Mouse (Mus musculus) lung, postnatal 0 days (tissue): ENCODE data around the gene Nr2c2.
A peak's percentile ranks its signal among the peaks of the same experiment; 100 is the strongest.

Experiments
- CTCF ChIP-seq: IDR thresholded peaks from 2 replicates; pipeline ENCODE4 v1.5.1; 2016; ENCODE audit warnings: antibody characterized with exemption, mild to moderate bottlenecking
- EP300 ChIP-seq: IDR thresholded peaks from 2 replicates; pipeline ENCODE4 v1.6.1; 2016; ENCODE audit warnings: antibody characterized with exemption, mild to moderate bottlenecking, control low read depth

DNA sequence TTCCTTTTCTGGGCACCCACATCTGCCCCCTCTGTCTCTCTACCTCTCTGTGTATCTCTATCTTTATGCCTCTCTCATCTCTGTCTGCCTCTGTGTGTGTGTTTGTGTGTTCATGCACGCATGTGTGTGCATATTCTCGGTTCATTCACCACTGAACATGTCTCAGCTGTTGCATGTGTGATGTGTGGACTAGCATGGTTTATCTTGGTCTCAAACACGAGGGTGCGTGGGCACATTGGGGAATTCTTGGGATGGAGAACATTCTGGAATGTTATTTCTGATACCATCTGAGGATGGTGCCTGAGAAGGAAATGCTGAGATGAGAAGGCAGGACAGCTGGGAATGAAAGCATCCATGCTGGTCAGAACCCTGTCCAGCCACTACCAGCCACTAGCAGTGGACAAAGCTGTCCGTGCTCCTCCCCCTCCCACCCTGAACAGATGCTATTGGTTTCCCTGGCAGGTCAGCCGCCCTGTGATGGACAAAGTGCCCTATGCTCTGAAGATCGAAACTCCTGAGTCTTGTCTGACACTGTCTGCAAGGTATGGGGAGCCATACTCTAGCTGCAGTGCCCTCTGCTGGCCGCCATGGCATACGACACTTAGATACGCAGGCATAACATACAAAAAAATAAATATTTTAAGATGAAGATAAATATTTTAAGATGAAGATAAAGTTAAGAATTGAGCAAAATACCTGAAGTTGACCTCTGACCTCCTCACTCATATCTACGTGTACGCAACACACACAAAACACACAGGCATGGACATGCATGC, 25.3 kb upstream of the Nr2c2 start:
- peak; percentile 79 for TF ChIP-seq CTCF
- TF ChIP-seq EP300 = no peak
